Mouse (Mus musculus) liver, embryonic 16.5 days (tissue): Measurements from ENCODE around the gene Aox3. TPM values are rescaled to one million over a fixed set of nuclear protein-coding genes. Genes with fewer than 3 reads are reported as not detected.

ENCODE experiments used
- ATAC-seq: fragments of 200-750 bp; cut with Nextera tagmentation; 2 replicates; pipeline ENCODE4 v1.8.0; 2017; ENCODE audit warnings: low read depth, mild to moderate bottlenecking, moderate number of reproducible peaks, moderate library complexity
- H3K27ac ChIP-seq: fragments of 300-500 bp; sonication (generic); 2 replicates; pipeline ENCODE4 v1.5.1; 2014; ENCODE audit warnings: mild to moderate bottlenecking, low read length
- H3K27me3 ChIP-seq: fragments of 300-500 bp; sonication (generic); 2 replicates; pipeline ENCODE4 v1.6.1; 2014; ENCODE audit warnings: low read depth, low read length, mixed read lengths; ENCODE audit not compliant: control insufficient read depth, insufficient read depth
- H3K36me3 ChIP-seq: fragments of 300-500 bp; sonication (generic); 2 replicates; pipeline ENCODE4 v1.6.1; 2014; ENCODE audit warnings: mild to moderate bottlenecking; ENCODE audit not compliant: control insufficient read depth, insufficient read depth
- H3K4me1 ChIP-seq: fragments of 300-500 bp; sonication (generic); 2 replicates; pipeline ENCODE4 v1.6.1; 2014; ENCODE audit warnings: low read depth, low read length, mixed read lengths; ENCODE audit not compliant: control insufficient read depth
- H3K4me2 ChIP-seq: fragments of 300-500 bp; sonication (generic); 2 replicates; pipeline ENCODE4 v1.6.1; 2014; ENCODE audit warnings: low read depth, low read length, mixed read lengths
- H3K4me3 ChIP-seq: fragments of 300-500 bp; sonication (generic); 2 replicates; pipeline ENCODE4 v1.5.1; 2014; ENCODE audit warnings: low read depth, mild to moderate bottlenecking, low read length
- H3K9ac ChIP-seq: fragments of 300-500 bp; sonication (generic); 2 replicates; pipeline ENCODE4 v1.6.1; 2014; ENCODE audit warnings: low read depth, low read length
- H3K9me3 ChIP-seq: fragments of 300-500 bp; sonication (generic); replicated peaks from 2 replicates; pipeline ENCODE4 v1.6.1; 2016; ENCODE audit warnings: low read length; ENCODE audit not compliant: control insufficient read depth
- WGBS: fragments of 180-500 bp; shearing (Covaris S2); extraction: QIAGEN DNeasy Blood & Tissue Kit; methylation state at CpG from one replicate; pipeline ENCODE4 v1.1.7; 2014; ENCODE audit not compliant: insufficient replicate concordance; 5-methylcytosine and 5-hydroxymethylcytosine counted together
- polyA plus RNA-seq: library from polyadenylated mRNA; unstranded; fragments of >200 nt; fragmentation: Nextera tagmentation; extraction: Ambion mirVana; gene quantifications from 2 replicates; pipeline ENCODE4 v1.2.1, GENCODE M21; 2015

Aox3 gene
- polyA plus RNA-seq, 1 experiment from 2014 or later: 7.2 TPM

GRCm38 (mm10) chr1:58074266-58074665, 38.7 kb upstream of the Aox3 start:
- no peak overlapping the region for H3K9ac ChIP-seq
- no peak overlapping the region for H3K4me2 ChIP-seq
- H3K4me1 ChIP-seq: no peaks in the 10 kb centered on the region
- ATAC-seq: no peak
- no peaks in the 10 kb centered on the region for H3K36me3 ChIP-seq
- H3K9me3 ChIP-seq: no peaks in the 10 kb centered on the region
- no peak overlapping the region for H3K4me3 ChIP-seq
- H3K27me3 ChIP-seq: no peaks in the 10 kb centered on the region
- no peak overlapping the region for H3K27ac ChIP-seq
- WGBS: 60% methylated on average over 2 of the region's 2 CpGs

GRCm38 (mm10) chr1:58077882-58078281, 35.0 kb upstream of the Aox3 start:
- Histone ChIP-seq H3K27me3 (no peaks in the 10 kb centered on the region), H3K9ac (no peak overlapping the region), H3K9me3 (no peaks in the 10 kb centered on the region), H3K27ac (no peak overlapping the region), H3K36me3 (no peaks in the 10 kb centered on the region), H3K4me1 (no peaks in the 10 kb centered on the region), H3K4me2 (no peak overlapping the region), H3K4me3 (no peak overlapping the region)
- no peak for ATAC-seq

- no peak overlapping the region for H3K9ac ChIP-seq
Observed at GRCm38 (mm10) chr1:58078390-58078789, 34.5 kb upstream of the Aox3 start.

GRCm38 (mm10) chr1:58079689-58080088, 33.2 kb upstream of the Aox3 start:
- Histone ChIP-seq H3K4me2 (no peak overlapping the region), H3K4me3 (no peak overlapping the region), H3K27me3 (no peaks in the 10 kb centered on the region), H3K36me3 (no peaks in the 10 kb centered on the region), H3K4me1 (no peaks in the 10 kb centered on the region), H3K9ac (no peak overlapping the region), H3K9me3 (no peaks in the 10 kb centered on the region), H3K27ac (no peak overlapping the region)
- no peak for ATAC-seq
- WGBS: 69% methylated on average over 5 of the region's 5 CpGs

More at GRCm38 (mm10) chr1:58078390-58078789, 34.5 kb upstream of the Aox3 start:
- peak; percentile 63; the same call in 1 of the 2 replicates for ATAC-seq
- 77% methylated on average over 7 of the region's 7 CpGs for WGBS
- Histone ChIP-seq H3K4me2 (no peak overlapping the region), H3K9me3 (no peaks in the 10 kb centered on the region), H3K27me3 (no peaks in the 10 kb centered on the region), H3K36me3 (no peaks in the 10 kb centered on the region), H3K4me1 (no peaks in the 10 kb centered on the region), H3K4me3 (no peak overlapping the region), H3K27ac (0 out of 2 replicates have a peak overlapping the region, but pooled peaks have one; percentile 5)

GRCm38 (mm10) chr1:58080446-58080845, 32.5 kb upstream of the Aox3 start:
- no peaks in the 10 kb centered on the region for H3K27me3 ChIP-seq
- H3K4me2 ChIP-seq: no peak overlapping the region
- H3K9ac ChIP-seq: no peak overlapping the region
- no peaks in the 10 kb centered on the region for H3K36me3 ChIP-seq
- WGBS: 56% methylated on average over 4 of the region's 4 CpGs
- H3K4me1 ChIP-seq: no peaks in the 10 kb centered on the region
- H3K27ac ChIP-seq: no peak overlapping the region
- ATAC-seq: no peak
- no peak overlapping the region for H3K4me3 ChIP-seq
- no peaks in the 10 kb centered on the region for H3K9me3 ChIP-seq

GRCm38 (mm10) chr1:58081356-58081755, 31.6 kb upstream of the Aox3 start:
- H3K27ac ChIP-seq: no peak overlapping the region

GRCm38 (mm10) chr1:58089316-58089715, 23.6 kb upstream of the Aox3 start:
- Histone ChIP-seq H3K4me3 (no peak overlapping the region), H3K4me1 (no peaks in the 10 kb centered on the region; the same call in 1 of the 2 replicates), H3K9ac (no peak overlapping the region), H3K4me2 (no peak overlapping the region), H3K36me3 (no peaks in the 10 kb centered on the region), H3K9me3 (no peaks in the 10 kb centered on the region), H3K27me3 (no peaks in the 10 kb centered on the region), H3K27ac (no peak overlapping the region)
- ATAC-seq: no peak
- 43% methylated on average over 5 of the region's 5 CpGs for WGBS

More at GRCm38 (mm10) chr1:58081356-58081755, 31.6 kb upstream of the Aox3 start:
- H3K4me1 ChIP-seq: no peaks in the 10 kb centered on the region
- H3K27me3 ChIP-seq: no peaks in the 10 kb centered on the region
- no peak overlapping the region for H3K4me3 ChIP-seq
- ATAC-seq: no peak
- H3K9ac ChIP-seq: no peak overlapping the region
- no peak overlapping the region for H3K4me2 ChIP-seq
- H3K9me3 ChIP-seq: no peaks in the 10 kb centered on the region
- WGBS: 65% methylated on average over 5 of the region's 5 CpGs
- no peaks in the 10 kb centered on the region for H3K36me3 ChIP-seq

- Histone ChIP-seq H3K27ac (no peak overlapping the region), H3K27me3 (no peaks in the 10 kb centered on the region), H3K36me3 (no peaks in the 10 kb centered on the region), H3K9me3 (no peaks in the 10 kb centered on the region), H3K4me2 (no peak overlapping the region), H3K4me1 (no peaks in the 10 kb centered on the region; the same call in 1 of the 2 replicates), H3K4me3 (no peak overlapping the region), H3K9ac (no peak overlapping the region)
- no peak for ATAC-seq
- 55% methylated on average over 4 of the region's 4 CpGs for WGBS
Observed at GRCm38 (mm10) chr1:58090191-58090590, 22.7 kb upstream of the Aox3 start.

GRCm38 (mm10) chr1:58091213-58091612, 21.7 kb upstream of the Aox3 start:
- no peak overlapping the region for H3K4me2 ChIP-seq
- H3K36me3 ChIP-seq: no peaks in the 10 kb centered on the region
- H3K9ac ChIP-seq: no peak overlapping the region
- H3K27ac ChIP-seq: no peak overlapping the region
- H3K9me3 ChIP-seq: no peaks in the 10 kb centered on the region
- H3K4me1 ChIP-seq: no peaks in the 10 kb centered on the region; the same call in 1 of the 2 replicates
- no peak overlapping the region for H3K4me3 ChIP-seq
- H3K27me3 ChIP-seq: no peaks in the 10 kb centered on the region
- 42% methylated on average over 3 of the region's 3 CpGs for WGBS
- 0 out of 2 replicates have a peak, but pooled peaks have one; percentile 39 for ATAC-seq
